Mouse (Mus musculus): ENCODE results near the gene Wfdc5. TPM values are rescaled to one million over a fixed set of nuclear protein-coding genes. Genes with fewer than 3 reads are reported as not detected.

Gene Wfdc5
- polyA plus RNA-seq, 1 experiment from 2014 or later, result not detected

- Histone ChIP-seq H3K9me3 (replicated peaks) (no peaks in the 10 kb centered on the region), H3K27ac (no peak overlapping the region), H3K4me3 (replicated peaks) (no peak overlapping the region), H3K4me1 (replicated peaks) (no peaks in the 10 kb centered on the region), H3K36me3 (peaks cover 41% of the 10 kb centered on the region), H3K9ac (no peak overlapping the region), H3K27me3 (no peaks in the 10 kb centered on the region), H3K4me2 (no peak overlapping the region)
- 67% methylated on average over 14 of the region's 14 CpGs for WGBS (ENCODE audit: insufficient replicate concordance)
- DNase-seq (no peak), ATAC-seq (ENCODE audit: low read depth) (no peak)
Measured at GRCm38 (mm10) chr2:164150086-164150760, 32.3 kb downstream of the Wfdc5 start.

DNA sequence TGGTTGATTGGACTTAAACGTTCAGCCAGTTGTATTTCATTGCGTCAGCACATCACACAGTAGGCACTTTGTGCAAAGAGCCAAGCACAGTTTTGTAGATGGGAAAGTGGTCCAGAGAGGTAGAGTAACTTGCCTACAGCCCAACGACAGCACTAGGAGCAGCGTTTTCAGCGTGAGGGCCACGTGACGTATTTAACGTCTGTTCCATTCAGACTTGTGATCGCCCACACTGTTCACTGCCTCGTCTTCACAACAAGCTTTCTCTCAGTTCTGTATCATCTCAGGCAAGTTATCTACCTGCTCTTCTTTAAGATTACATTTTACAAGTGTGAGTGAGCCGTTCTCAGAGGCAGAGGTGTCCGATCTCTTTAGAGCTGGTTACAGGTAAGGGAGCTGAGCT, 36.0 kb downstream of the Wfdc5 start:
- H3K9me3 ChIP-seq (replicated peaks), result no peaks in the 10 kb centered on the region
- ATAC-seq (ENCODE audit: low read depth), result no peak
- H3K9ac ChIP-seq, result no peak overlapping the region
- no peak overlapping the region for H3K4me2 ChIP-seq
- WGBS (ENCODE audit: insufficient replicate concordance), result 81% methylated on average over 12 of the region's 12 CpGs
- DNase-seq, result no peak
- peaks cover 17% of the 10 kb centered on the region for H3K36me3 ChIP-seq
- no peaks in the 10 kb centered on the region for H3K27me3 ChIP-seq
- no peak overlapping the region for H3K4me3 ChIP-seq (replicated peaks)
- no peak overlapping the region for H3K27ac ChIP-seq
- no peaks in the 10 kb centered on the region for H3K4me1 ChIP-seq (replicated peaks)

GRCm38 (mm10) chr2:164144541-164144940, 38.0 kb downstream of the Wfdc5 start:
- H3K27ac ChIP-seq, result no peak overlapping the region
- no peak for ATAC-seq (ENCODE audit: low read depth)
- WGBS (ENCODE audit: insufficient replicate concordance), result 79% methylated on average over 10 of the region's 10 CpGs

GRCm38 (mm10) chr2:164144025-164144424, 38.5 kb downstream of the Wfdc5 start:
- no peak overlapping the region for H3K9ac ChIP-seq
- 74% methylated on average over 6 of the region's 6 CpGs for WGBS (ENCODE audit: insufficient replicate concordance)
- ATAC-seq (ENCODE audit: low read depth) (no peak), DNase-seq (no peak)
- no peak overlapping the region for H3K4me3 ChIP-seq (replicated peaks)
- no peak overlapping the region for H3K4me2 ChIP-seq
- no peaks in the 10 kb centered on the region for H3K4me1 ChIP-seq (replicated peaks)
- no peak overlapping the region for H3K27ac ChIP-seq
- H3K36me3 ChIP-seq, result peaks cover 9% of the 10 kb centered on the region; the same call in 1 of the 2 replicates
- no peaks in the 10 kb centered on the region for H3K9me3 ChIP-seq (replicated peaks)
- H3K27me3 ChIP-seq, result no peaks in the 10 kb centered on the region

More at GRCm38 (mm10) chr2:164144541-164144940, 38.0 kb downstream of the Wfdc5 start:
- Histone ChIP-seq H3K9me3 (replicated peaks) (no peaks in the 10 kb centered on the region), H3K4me3 (replicated peaks) (no peak overlapping the region), H3K4me2 (no peak overlapping the region), H3K9ac (no peak overlapping the region), H3K4me1 (replicated peaks) (no peaks in the 10 kb centered on the region), H3K36me3 (peaks cover 9% of the 10 kb centered on the region; the same call in 1 of the 2 replicates), H3K27me3 (no peaks in the 10 kb centered on the region)
- DNase-seq, result no peak

GRCm38 (mm10) chr2:164142021-164142420, 40.5 kb downstream of the Wfdc5 start:
- H3K9ac ChIP-seq, result no peak overlapping the region
- 70% methylated on average over 10 of the region's 10 CpGs for WGBS (ENCODE audit: insufficient replicate concordance)

GRCm38 (mm10) chr2:164137754-164138153, 44.8 kb downstream of the Wfdc5 start:
- H3K9me3 ChIP-seq (replicated peaks), result no peaks in the 10 kb centered on the region
- no peak overlapping the region for H3K27ac ChIP-seq
- H3K4me2 ChIP-seq, result no peak overlapping the region
- WGBS (ENCODE audit: insufficient replicate concordance), result 78% methylated on average over 6 of the region's 6 CpGs
- peaks cover 12% of the 10 kb centered on the region for H3K36me3 ChIP-seq
- DNase-seq, result no peak
- no peak overlapping the region for H3K9ac ChIP-seq
- no peak for ATAC-seq (ENCODE audit: low read depth)
- no peak overlapping the region for H3K4me3 ChIP-seq (replicated peaks)
- H3K4me1 ChIP-seq (replicated peaks), result no peaks in the 10 kb centered on the region
- no peaks in the 10 kb centered on the region for H3K27me3 ChIP-seq

More at GRCm38 (mm10) chr2:164142021-164142420, 40.5 kb downstream of the Wfdc5 start:
- no peaks in the 10 kb centered on the region for H3K9me3 ChIP-seq (replicated peaks)
- H3K4me1 ChIP-seq (replicated peaks), result no peaks in the 10 kb centered on the region
- H3K4me2 ChIP-seq, result no peak overlapping the region
- DNase-seq (no peak), ATAC-seq (ENCODE audit: low read depth) (no peak)
- H3K36me3 ChIP-seq, result 0 out of 2 replicates have a peak, but pooled peaks cover 5% of the 10 kb centered on the region
- H3K27ac ChIP-seq, result no peak overlapping the region
- H3K27me3 ChIP-seq, result no peaks in the 10 kb centered on the region
- no peak overlapping the region for H3K4me3 ChIP-seq (replicated peaks)

DNA sequence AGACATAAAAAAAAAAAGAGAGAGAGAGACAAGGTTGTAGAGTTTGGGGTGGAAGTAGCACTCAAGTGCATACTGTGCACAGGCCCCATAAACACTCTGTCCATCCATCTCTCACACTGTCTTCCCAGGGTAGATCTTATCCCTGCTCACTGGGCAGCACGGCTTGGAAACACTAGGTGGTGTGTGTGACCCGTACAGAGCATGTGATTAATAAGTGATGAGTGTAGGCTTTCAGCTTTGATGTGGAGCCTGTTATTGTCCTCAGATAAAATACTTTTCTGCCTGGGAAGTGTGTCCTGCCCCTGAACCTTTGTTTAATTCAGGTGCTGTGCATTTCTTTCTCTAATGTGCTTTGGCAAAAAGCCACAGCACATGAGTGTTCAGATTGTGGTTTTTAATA, 46.1 kb downstream of the Wfdc5 start:
- Histone ChIP-seq H3K9me3 (replicated peaks) (no peaks in the 10 kb centered on the region), H3K36me3 (peaks cover 18% of the 10 kb centered on the region), H3K9ac (no peak overlapping the region), H3K4me1 (replicated peaks) (no peaks in the 10 kb centered on the region), H3K4me3 (replicated peaks) (no peak overlapping the region), H3K27ac (no peak overlapping the region), H3K4me2 (no peak overlapping the region), H3K27me3 (no peaks in the 10 kb centered on the region)
- DNase-seq (no peak), ATAC-seq (ENCODE audit: low read depth) (no peak)
- 67% methylated on average over 2 of the region's 2 CpGs for WGBS (ENCODE audit: insufficient replicate concordance)

DNA sequence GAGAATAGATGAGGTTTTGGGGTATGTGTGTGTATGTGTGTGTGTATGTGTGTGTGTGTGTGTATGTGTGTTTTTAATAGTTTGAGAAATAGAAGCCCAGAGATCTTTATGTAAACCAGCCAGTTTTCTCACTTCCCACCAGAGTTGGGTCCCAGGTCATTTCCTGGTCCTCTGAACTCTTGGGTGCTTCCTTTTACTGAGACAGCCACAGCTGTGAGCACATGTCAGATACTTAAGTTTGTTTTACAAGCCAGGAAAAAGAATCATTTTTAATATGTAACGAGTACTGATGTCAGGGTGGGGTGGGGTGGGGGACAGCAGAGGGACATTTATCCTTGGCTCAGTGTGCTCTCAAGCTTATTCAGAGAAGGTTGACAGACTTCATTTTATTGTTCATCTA, 47.2 kb downstream of the Wfdc5 start:
- Histone ChIP-seq H3K27me3 (no peaks in the 10 kb centered on the region), H3K36me3 (peaks cover 23% of the 10 kb centered on the region), H3K9me3 (replicated peaks) (no peaks in the 10 kb centered on the region), H3K4me3 (replicated peaks) (no peak overlapping the region), H3K4me2 (no peak overlapping the region), H3K4me1 (replicated peaks) (no peaks in the 10 kb centered on the region), H3K27ac (no peak overlapping the region), H3K9ac (no peak overlapping the region)
- DNase-seq (no peak), ATAC-seq (ENCODE audit: low read depth) (no peak)
- 64% methylated on average over 1 of the region's 1 CpGs for WGBS (ENCODE audit: insufficient replicate concordance)

GRCm38 (mm10) chr2:164134563-164134962, 48.0 kb downstream of the Wfdc5 start:
- Histone ChIP-seq H3K27ac (no peak overlapping the region), H3K4me1 (replicated peaks) (no peaks in the 10 kb centered on the region), H3K9ac (no peak overlapping the region), H3K4me2 (no peak overlapping the region), H3K36me3 (peaks cover 18% of the 10 kb centered on the region), H3K4me3 (replicated peaks) (no peak overlapping the region), H3K27me3 (no peaks in the 10 kb centered on the region), H3K9me3 (replicated peaks) (no peaks in the 10 kb centered on the region)
- DNase-seq (no peak), ATAC-seq (ENCODE audit: low read depth) (no peak)
- WGBS (ENCODE audit: insufficient replicate concordance), result 72% methylated on average over 6 of the region's 6 CpGs

GRCm38 (mm10) chr2:164131586-164131985, 51.0 kb downstream of the Wfdc5 start:
- no peak for DNase-seq
- 82% methylated on average over 1 of the region's 1 CpGs for WGBS (ENCODE audit: insufficient replicate concordance)
- H3K9me3 ChIP-seq (replicated peaks), result no peaks in the 10 kb centered on the region
- no peak overlapping the region for H3K27ac ChIP-seq
- H3K36me3 ChIP-seq, result peaks cover 18% of the 10 kb centered on the region
- no peak overlapping the region for H3K9ac ChIP-seq
- H3K27me3 ChIP-seq, result no peaks in the 10 kb centered on the region
- H3K4me1 ChIP-seq (replicated peaks), result no peaks in the 10 kb centered on the region
- no peak for ATAC-seq (ENCODE audit: low read depth)
- H3K4me3 ChIP-seq (replicated peaks), result no peak overlapping the region
- no peak overlapping the region for H3K4me2 ChIP-seq

DNA sequence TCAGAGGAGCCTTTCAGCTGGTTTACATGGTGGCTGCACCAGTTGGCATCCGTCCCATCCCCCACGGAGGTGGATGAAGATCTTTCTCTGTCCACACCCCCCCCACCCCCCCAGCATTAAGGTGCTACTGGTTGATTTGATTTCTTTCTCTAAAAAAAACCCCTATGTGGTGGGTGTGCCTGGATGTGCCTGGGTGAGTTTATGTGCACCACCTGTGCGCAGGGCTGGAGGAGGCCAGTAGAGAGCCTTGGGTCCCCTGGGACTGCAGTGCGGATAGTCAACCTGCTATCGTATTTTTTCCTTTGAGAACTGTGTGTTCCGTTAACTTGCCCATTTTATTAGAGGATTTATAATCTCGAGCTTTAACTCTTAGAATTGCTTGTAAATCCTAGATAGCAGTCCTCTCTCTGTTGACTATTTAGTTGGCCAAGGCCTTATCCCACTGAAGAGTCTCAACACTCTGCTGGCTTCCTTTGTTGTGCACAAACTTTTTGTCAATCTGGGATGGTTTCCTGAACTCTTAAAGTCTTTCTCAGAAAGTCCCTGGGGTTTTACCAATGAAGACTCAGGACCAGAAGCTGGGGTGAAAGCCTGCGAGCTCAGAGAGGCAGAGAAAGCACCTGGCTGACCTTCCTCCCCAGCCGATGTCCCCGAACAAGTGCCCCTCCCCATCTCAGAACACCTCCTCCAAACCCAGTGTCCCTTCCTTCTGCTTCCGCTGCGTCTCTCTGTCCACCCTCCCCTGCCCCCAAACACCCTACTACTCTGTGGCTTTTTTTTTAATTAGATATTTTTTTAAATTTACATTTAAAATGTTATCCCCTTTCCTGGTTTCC, 53.7 kb downstream of the Wfdc5 start:
- H3K36me3 ChIP-seq, result peaks cover 23% of the 10 kb centered on the region
- 81% methylated on average over 12 of the region's 12 CpGs for WGBS (ENCODE audit: insufficient replicate concordance)
- no peak overlapping the region for H3K9ac ChIP-seq
- no peaks in the 10 kb centered on the region for H3K27me3 ChIP-seq
- no peak for DNase-seq
- H3K4me3 ChIP-seq (replicated peaks), result no peak overlapping the region
- no peaks in the 10 kb centered on the region for H3K4me1 ChIP-seq (replicated peaks)
- H3K27ac ChIP-seq, result no peak overlapping the region
- H3K4me2 ChIP-seq, result no peak overlapping the region
- H3K9me3 ChIP-seq (replicated peaks), result no peaks in the 10 kb centered on the region
- ATAC-seq (ENCODE audit: low read depth), result no peak
